In the genomic region with DNA sequence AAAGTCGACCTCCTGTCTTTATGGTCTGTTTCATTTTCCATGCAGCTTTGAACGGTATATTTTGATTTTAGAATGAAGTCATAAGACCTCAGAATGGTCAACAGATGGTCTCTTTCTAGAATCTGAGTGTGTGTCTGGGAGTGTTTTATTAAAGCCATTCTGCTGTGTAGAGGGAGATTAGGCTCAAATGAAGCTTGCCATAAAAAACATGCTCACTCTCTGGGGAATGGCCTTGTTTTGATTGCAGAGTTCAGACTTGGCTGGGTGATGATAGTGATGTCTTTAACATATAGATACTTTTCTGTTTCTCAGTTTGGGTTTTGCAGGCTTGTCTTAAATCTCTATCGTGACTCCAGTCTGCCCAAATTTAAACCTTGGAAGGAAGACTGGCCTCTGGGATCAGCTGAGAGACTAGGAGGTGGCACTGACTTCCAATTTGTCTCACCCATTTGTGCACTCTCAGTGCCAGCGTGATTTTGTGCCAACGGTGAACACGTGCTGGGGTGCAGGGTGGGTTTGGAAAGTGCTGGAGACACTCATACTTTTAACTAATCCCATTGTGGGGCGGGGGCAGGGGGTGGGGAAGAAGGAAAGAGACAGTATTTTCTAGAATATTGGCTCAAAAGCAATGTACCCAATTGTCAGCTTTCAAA, we compare ENCODE assay signal across 12 mouse cellular contexts. TPM values are rescaled to one million over a fixed set of nuclear protein-coding genes. Genes with fewer than 3 reads are reported as not detected.
DNase-seq lines count a peak whose midpoint lies in the region; ATAC-seq lines count a peak whose summit lies in the region.
"Had no signal": no experiment of that assay in that cellular context is flagged by ENCODE, and none has a peak within 500 bp of the region (broad histone marks: within the 10 kb centered on the region; RNA-seq: fewer than 3 reads in every experiment).

No protein-coding gene starts in this region.

- H3K9me3 ChIP-seq in kidney, embryonic 16.5 days (ENCODE audit: low read length) = no peaks in the 10 kb centered on the region
- H3K9me3 ChIP-seq in embryonic facial prominence, embryonic 10.5 days = no peaks in the 10 kb centered on the region
- H3K9me3 ChIP-seq in heart, embryonic 11.5 days (replicated peaks; ENCODE audit: control insufficient read depth, low read length) = no peaks in the 10 kb centered on the region
- no peaks in the 10 kb centered on the region for H3K9me3 ChIP-seq in limb, embryonic 11.5 days (ENCODE audit: control insufficient read depth, low read length)
- no peaks in the 10 kb centered on the region for H3K9me3 ChIP-seq in hindbrain, embryonic 11.5 days (ENCODE audit: control insufficient read depth, low read length)

- peak; percentile 65; the same call in 1 of the 2 replicates for ATAC-seq in kidney, embryonic 16.5 days (ENCODE audit: low FRiP score, low TSS enrichment)
- ATAC-seq in heart, embryonic 11.5 days (replicated peaks; ENCODE audit: insufficient number of reproducible peaks, low FRiP score, low TSS enrichment) = no peak
- no peak for ATAC-seq in limb, embryonic 11.5 days (ENCODE audit: insufficient number of reproducible peaks, low FRiP score, low TSS enrichment, low read depth)
- no peak for ATAC-seq in hindbrain, embryonic 11.5 days (ENCODE audit: low FRiP score)

- no peaks in the 10 kb centered on the region for H3K36me3 ChIP-seq in kidney, embryonic 16.5 days (ENCODE audit: insufficient read depth, low read length)
- no peaks in the 10 kb centered on the region for H3K36me3 ChIP-seq in embryonic facial prominence, embryonic 10.5 days (replicated peaks)
- H3K36me3 ChIP-seq in heart, embryonic 11.5 days (ENCODE audit: control insufficient read depth, insufficient read depth, low read length) = no peaks in the 10 kb centered on the region
- H3K36me3 ChIP-seq in limb, embryonic 11.5 days (ENCODE audit: control insufficient read depth, insufficient read depth, low read length) = no peaks in the 10 kb centered on the region
- H3K36me3 ChIP-seq in hindbrain, embryonic 11.5 days (ENCODE audit: control insufficient read depth, insufficient read depth, low read length) = no peaks in the 10 kb centered on the region

- no peak overlapping the region for H3K4me2 ChIP-seq in kidney, embryonic 16.5 days (replicated peaks; ENCODE audit: low read depth, low read length)
- H3K4me2 ChIP-seq in heart, embryonic 11.5 days = no peak overlapping the region
- no peak overlapping the region for H3K4me2 ChIP-seq in limb, embryonic 11.5 days (ENCODE audit: low read depth, severe bottlenecking)
- no peak overlapping the region for H3K4me2 ChIP-seq in hindbrain, embryonic 11.5 days (replicated peaks; ENCODE audit: low read depth, low read length)

- H3K4me3 ChIP-seq in kidney, embryonic 16.5 days (ENCODE audit: low read length) = no peak overlapping the region
- no peak overlapping the region for H3K4me3 ChIP-seq in embryonic facial prominence, embryonic 10.5 days
- no peak overlapping the region for H3K4me3 ChIP-seq in heart, embryonic 11.5 days (ENCODE audit: low read depth, low read length)
- H3K4me3 ChIP-seq in limb, embryonic 11.5 days (ENCODE audit: low read depth, low read length) = no peak overlapping the region
- H3K4me3 ChIP-seq in hindbrain, embryonic 11.5 days (ENCODE audit: low read depth, low read length) = no peak overlapping the region

- no peaks in the 10 kb centered on the region for H3K27me3 ChIP-seq in kidney, embryonic 16.5 days (ENCODE audit: insufficient read depth, low read length)
- H3K27me3 ChIP-seq in embryonic facial prominence, embryonic 10.5 days (replicated peaks; ENCODE audit: low read depth, poor library complexity, severe bottlenecking) = peaks cover 6% of the 10 kb centered on the region; the same call in 1 of the 2 replicates
- H3K27me3 ChIP-seq in heart, embryonic 11.5 days (ENCODE audit: control insufficient read depth, insufficient read depth, low read length) = no peaks in the 10 kb centered on the region
- H3K27me3 ChIP-seq in limb, embryonic 11.5 days (ENCODE audit: control insufficient read depth, insufficient read depth, low read length) = no peaks in the 10 kb centered on the region
- no peaks in the 10 kb centered on the region for H3K27me3 ChIP-seq in hindbrain, embryonic 11.5 days (ENCODE audit: control insufficient read depth, insufficient read depth, low read length)

- H3K27ac ChIP-seq in kidney, embryonic 16.5 days (ENCODE audit: low read length) = peak overlapping the region; percentile 70
- H3K27ac ChIP-seq in embryonic facial prominence, embryonic 10.5 days (replicated peaks) = 0 out of 2 replicates have a peak overlapping the region, but pooled peaks have one; percentile 24
- H3K27ac ChIP-seq in heart, embryonic 11.5 days (ENCODE audit: low read depth, low read length) = peak overlapping the region; percentile 35; the same call in 1 of the 2 replicates
- 0 out of 2 replicates have a peak overlapping the region, but pooled peaks have one; percentile 45 for H3K27ac ChIP-seq in limb, embryonic 11.5 days (replicated peaks; ENCODE audit: low read depth, low read length)
- H3K27ac ChIP-seq in hindbrain, embryonic 11.5 days (ENCODE audit: low read depth, low read length) = no peak overlapping the region

- no peak for DNase-seq in kidney, postnatal 25 days
- DNase-seq in embryonic facial prominence, embryonic 10.5 days (ENCODE audit: low spot score) = no peak
- no peak for DNase-seq in limb, embryonic 11.5 days (ENCODE audit: low spot score)
- DNase-seq in embryo, embryonic 10 days (ENCODE audit: low spot score) = no peak
- no peak for DNase-seq in hindbrain, embryonic 11.5 days (ENCODE audit: low spot score)
- DNase-seq in spleen, postnatal 10 days (ENCODE audit: low spot score in 2 of 2) = no peak
- DNase-seq: cerebellum, adult 11 months; gastrocnemius, postnatal 14 days; lung, postnatal 14 days; thymus, postnatal 4 days had no signal

- 59% methylated on average over 7 of the region's 7 CpGs for WGBS in kidney, embryonic 16.5 days
- 76% methylated on average over 7 of the region's 7 CpGs for WGBS in embryonic facial prominence, embryonic 10.5 days
- WGBS in heart, embryonic 11.5 days (ENCODE audit: insufficient replicate concordance) = 66% methylated on average over 7 of the region's 7 CpGs
- 76% methylated on average over 7 of the region's 7 CpGs for WGBS in limb, embryonic 11.5 days
- WGBS in hindbrain, embryonic 11.5 days = 80% methylated on average over 7 of the region's 7 CpGs

- H3K4me1 ChIP-seq in kidney, embryonic 16.5 days (ENCODE audit: insufficient read depth, low read length) = peaks cover 3% of the 10 kb centered on the region; the same call in 1 of the 2 replicates
- peaks cover 24% of the 10 kb centered on the region; the same call in 1 of the 2 replicates for H3K4me1 ChIP-seq in embryonic facial prominence, embryonic 10.5 days
- peaks cover 24% of the 10 kb centered on the region for H3K4me1 ChIP-seq in heart, embryonic 11.5 days (ENCODE audit: control insufficient read depth, insufficient read depth, low read length)
- H3K4me1 ChIP-seq in limb, embryonic 11.5 days (ENCODE audit: control insufficient read depth, insufficient read depth, low read length) = peaks cover 9% of the 10 kb centered on the region
- H3K4me1 ChIP-seq in hindbrain, embryonic 11.5 days (replicated peaks; ENCODE audit: control insufficient read depth, insufficient read depth, low read length) = no peaks in the 10 kb centered on the region

- H3K9ac ChIP-seq in kidney, embryonic 16.5 days (replicated peaks; ENCODE audit: low read length) = no peak overlapping the region
- H3K9ac ChIP-seq in heart, embryonic 11.5 days (ENCODE audit: low read depth, low read length) = no peak overlapping the region
- no peak overlapping the region for H3K9ac ChIP-seq in limb, embryonic 11.5 days (ENCODE audit: low read length)
- no peak overlapping the region for H3K9ac ChIP-seq in hindbrain, embryonic 11.5 days (ENCODE audit: low read depth, low read length)

RNA-seq across cellular contexts. Expression of gene Fbln1, which starts 26.1 kb away (rescaled TPM):
- 202 and 212 TPM in 2 replicates for polyA plus RNA-seq in kidney, embryonic 16.5 days (2015; fragmentation: Nextera tagmentation; extraction: Ambion mirVana)
- 198 and 207 TPM in 2 replicates for polyA plus RNA-seq in embryonic facial prominence, embryonic 10.5 days (2016; fragmentation: Nextera tagmentation; extraction: Ambion mirVana)
- 145 and 163 TPM in 2 replicates for polyA plus RNA-seq in heart, embryonic 11.5 days (2014; fragmentation: Nextera tagmentation; extraction: Ambion mirVana)
- polyA plus RNA-seq in limb, embryonic 11.5 days (2014; fragmentation: Nextera tagmentation; extraction: Ambion mirVana) = 273 and 276 TPM in 2 replicates
- 119 and 121 TPM in 2 replicates for polyA plus RNA-seq in hindbrain, embryonic 11.5 days (2014; fragmentation: Nextera tagmentation; extraction: Ambion mirVana)

RNA-seq across cellular contexts. Expression of gene Ribc2, which starts 47.8 kb away (rescaled TPM):
- 0.30 and 0.40 TPM in 2 replicates for polyA plus RNA-seq in kidney, embryonic 16.5 days (2015; fragmentation: Nextera tagmentation; extraction: Ambion mirVana)
- 0.43 and 0.70 TPM in 2 replicates for polyA plus RNA-seq in embryonic facial prominence, embryonic 10.5 days (2016; fragmentation: Nextera tagmentation; extraction: Ambion mirVana)
- polyA plus RNA-seq in heart, embryonic 11.5 days (2014; fragmentation: Nextera tagmentation; extraction: Ambion mirVana) = 0.14 and 0.21 TPM in 2 replicates
- polyA plus RNA-seq in limb, embryonic 11.5 days (2014; fragmentation: Nextera tagmentation; extraction: Ambion mirVana) = 0.95 TPM in 2 replicates
- 0.82 and 0.96 TPM in 2 replicates for polyA plus RNA-seq in hindbrain, embryonic 11.5 days (2014; fragmentation: Nextera tagmentation; extraction: Ambion mirVana)

RNA-seq across cellular contexts. Expression of gene Smc1b, which starts 47.9 kb away (rescaled TPM):
- 0.21 and 0.24 TPM in 2 replicates for polyA plus RNA-seq in kidney, embryonic 16.5 days (2015; fragmentation: Nextera tagmentation; extraction: Ambion mirVana)
- 0.12 and 0.15 TPM in 2 replicates for polyA plus RNA-seq in embryonic facial prominence, embryonic 10.5 days (2016; fragmentation: Nextera tagmentation; extraction: Ambion mirVana)
- polyA plus RNA-seq in heart, embryonic 11.5 days (2014; fragmentation: Nextera tagmentation; extraction: Ambion mirVana) = 0.11 TPM in 2 replicates
- polyA plus RNA-seq in limb, embryonic 11.5 days (2014; fragmentation: Nextera tagmentation; extraction: Ambion mirVana) = 0.04 and 0.06 TPM in 2 replicates
- 0.08 and 0.13 TPM in 2 replicates for polyA plus RNA-seq in hindbrain, embryonic 11.5 days (2014; fragmentation: Nextera tagmentation; extraction: Ambion mirVana)
